Mouse (Mus musculus) lung, adult 2 months (tissue): ENCODE measurements at regions not wholly inside any gene's neighbourhood (a gene's known extent, or its start where the extent isn't known, plus 50 kb on each side); places are given as distances from the start of the nearest gene placed in this dataset.

Experiments used
- CTCF ChIP-seq: fragments of 200-500 bp; IDR thresholded peaks from 2 replicates; pipeline ENCODE4 v1.5.1; 2011; ENCODE audit warnings: mild to moderate bottlenecking, low read length, control low read depth; ENCODE audit not compliant: insufficient read depth
- POLR2A ChIP-seq: fragments of 200-500 bp; IDR thresholded peaks from 2 replicates; pipeline ENCODE4 v1.6.1; 2011; ENCODE audit warnings: low read depth, mild to moderate bottlenecking, control low read depth, low read length, borderline replicate concordance; ENCODE audit errors: extremely low read depth

GRCm38 (mm10) chr7:72462978-72463377 is 156.6 kb upstream of the Mctp2 start:
- TF ChIP-seq POLR2A: no peak
- TF ChIP-seq CTCF: no peak
